Mouse (Mus musculus): ENCODE data around the gene Vps39. TPM values are rescaled to one million over a fixed set of nuclear protein-coding genes. Genes with fewer than 3 reads are reported as not detected.

Vps39 gene
- polyA plus RNA-seq, 1 experiment from 2014 or later, result 17.8 TPM

DNA sequence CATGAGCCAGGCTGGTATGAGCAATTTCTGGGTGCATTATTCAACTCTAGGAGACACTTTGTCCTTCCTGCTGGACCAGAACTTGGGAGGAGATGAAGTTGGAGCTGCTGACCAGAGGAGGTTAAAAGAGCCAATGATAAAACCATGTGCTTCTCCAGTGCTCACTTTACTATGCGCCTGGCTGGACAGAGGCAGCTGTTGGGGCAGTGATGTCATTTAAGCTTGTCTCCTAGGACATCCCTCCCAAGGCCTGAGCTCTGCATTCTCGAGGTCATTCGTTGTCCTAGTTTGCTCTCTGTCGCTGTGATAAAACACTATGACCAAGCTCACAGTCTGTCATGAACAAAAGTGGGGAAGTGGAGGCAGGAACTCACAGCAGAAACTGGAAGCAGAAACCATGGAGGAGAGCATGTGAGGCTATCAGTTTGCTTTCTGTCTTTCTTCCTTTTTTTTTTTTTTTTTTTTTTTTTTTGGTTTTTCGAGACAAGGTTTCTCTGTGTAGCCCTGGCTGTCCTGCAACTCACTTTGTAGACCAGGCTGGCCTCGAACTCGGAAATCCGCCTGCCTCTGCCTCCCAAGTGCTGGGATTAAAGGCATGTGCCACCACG, 61.4 kb downstream of the Vps39 start:
- no peak for ATAC-seq (ENCODE audit: insufficient read depth, low FRiP score, low read depth)
- Histone ChIP-seq H3K4me3 (replicated peaks) (no peak overlapping the region), H3K36me3 (no peaks in the 10 kb centered on the region), H3K27me3 (replicated peaks) (no peaks in the 10 kb centered on the region), H3K4me1 (no peaks in the 10 kb centered on the region), H3K9me3 (no peaks in the 10 kb centered on the region), H3K27ac (no peak overlapping the region), H3K4me2 (no peak overlapping the region), H3K9ac (no peak overlapping the region)
- 85% methylated on average over 8 of the region's 9 CpGs for WGBS

DNA sequence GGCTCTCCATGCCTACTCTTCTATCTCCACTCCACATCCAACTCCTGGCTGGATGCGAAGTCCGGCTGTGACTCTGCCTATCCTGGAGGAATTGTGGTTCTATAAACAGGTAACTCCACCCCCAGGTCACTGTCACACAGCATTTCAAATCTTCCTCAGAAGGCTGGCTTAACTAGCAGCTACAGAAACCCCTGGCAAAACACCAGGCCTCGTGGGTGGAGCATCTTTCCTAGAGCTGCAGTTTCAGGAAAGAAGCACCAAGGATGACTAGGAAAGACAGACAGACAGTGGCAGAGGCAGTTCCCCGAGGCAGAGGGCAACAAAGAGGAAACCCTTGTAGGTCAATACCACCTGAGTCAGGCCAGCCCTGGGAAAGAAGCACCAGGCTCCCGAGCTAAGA, 63.9 kb downstream of the Vps39 start, which contains the start of gene Pla2g4d:
Gene Pla2g4d, minus strand, starts transcription at position 203 of the 400 bp plus-strand sequence.
- H3K4me2 ChIP-seq, result no peak within 1 kb of the TSS
- no peak within 1 kb of the TSS for H3K4me3 ChIP-seq (replicated peaks)
- no peak within 1 kb of the TSS for H3K27ac ChIP-seq
- H3K36me3 ChIP-seq, result no peaks in the 10 kb centered on the region
- ATAC-seq (ENCODE audit: insufficient read depth, low FRiP score, low read depth), result no peak
- no peaks in the 10 kb centered on the region for H3K4me1 ChIP-seq
- H3K27me3 ChIP-seq (replicated peaks), result no peaks in the 10 kb centered on the region
- 67% methylated on average over 5 of the region's 5 CpGs for WGBS
- H3K9me3 ChIP-seq, result no peaks in the 10 kb centered on the region
- H3K9ac ChIP-seq, result no peak within 1 kb of the TSS

DNA sequence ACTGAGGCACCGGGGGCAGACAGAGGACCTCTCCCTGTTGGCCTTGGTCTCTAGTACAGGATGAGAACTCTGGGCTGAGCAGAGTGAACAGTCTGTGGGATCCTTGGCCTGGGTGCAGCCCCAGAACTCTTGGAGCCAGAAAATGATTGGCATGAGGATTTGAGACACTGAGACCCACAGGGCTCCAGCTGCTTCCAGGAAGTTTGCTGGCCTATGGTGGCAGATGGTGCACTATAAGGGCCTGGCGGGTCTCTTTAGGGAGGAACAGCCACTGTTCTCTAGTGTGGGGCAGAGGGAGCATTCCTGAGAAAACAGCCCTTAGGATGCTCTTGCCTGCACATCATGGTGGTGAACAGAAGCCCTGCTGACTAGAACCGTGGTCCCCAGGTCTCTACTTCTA, 64.5 kb downstream of the Vps39 start:
- no peak for ATAC-seq (ENCODE audit: insufficient read depth, low FRiP score, low read depth)
- Histone ChIP-seq H3K9ac (no peak overlapping the region), H3K36me3 (no peaks in the 10 kb centered on the region), H3K27ac (no peak overlapping the region), H3K4me1 (no peaks in the 10 kb centered on the region), H3K27me3 (replicated peaks) (no peaks in the 10 kb centered on the region), H3K4me2 (no peak overlapping the region), H3K4me3 (replicated peaks) (no peak overlapping the region), H3K9me3 (no peaks in the 10 kb centered on the region)
- 85% methylated on average over 3 of the region's 3 CpGs for WGBS

DNA sequence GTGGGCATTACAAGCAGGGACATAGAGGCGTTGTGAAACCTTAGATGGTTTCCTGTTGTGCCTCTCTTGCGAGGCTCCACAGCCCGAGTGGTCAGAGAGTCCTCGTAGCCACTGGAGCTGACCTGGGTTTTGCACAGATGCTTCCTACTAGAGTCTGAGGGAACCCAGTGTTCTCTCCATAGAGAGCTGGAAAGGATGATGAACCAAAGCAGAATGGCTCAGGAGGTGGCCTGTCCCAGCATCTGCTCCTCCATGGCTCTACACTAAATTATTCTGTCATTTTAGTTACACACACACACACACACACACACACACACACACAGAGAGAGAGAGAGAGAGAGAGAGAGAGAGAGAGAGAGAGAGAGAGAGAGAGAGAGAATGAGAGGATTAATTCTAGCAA, 67.3 kb downstream of the Vps39 start:
- Histone ChIP-seq H3K4me1 (no peaks in the 10 kb centered on the region), H3K36me3 (no peaks in the 10 kb centered on the region), H3K27me3 (replicated peaks) (no peaks in the 10 kb centered on the region), H3K27ac (no peak overlapping the region), H3K4me3 (replicated peaks) (no peak overlapping the region), H3K9ac (no peak overlapping the region), H3K9me3 (no peaks in the 10 kb centered on the region), H3K4me2 (no peak overlapping the region)
- ATAC-seq (ENCODE audit: insufficient read depth, low FRiP score, low read depth), result no peak
- 84% methylated on average over 4 of the region's 4 CpGs for WGBS

DNA sequence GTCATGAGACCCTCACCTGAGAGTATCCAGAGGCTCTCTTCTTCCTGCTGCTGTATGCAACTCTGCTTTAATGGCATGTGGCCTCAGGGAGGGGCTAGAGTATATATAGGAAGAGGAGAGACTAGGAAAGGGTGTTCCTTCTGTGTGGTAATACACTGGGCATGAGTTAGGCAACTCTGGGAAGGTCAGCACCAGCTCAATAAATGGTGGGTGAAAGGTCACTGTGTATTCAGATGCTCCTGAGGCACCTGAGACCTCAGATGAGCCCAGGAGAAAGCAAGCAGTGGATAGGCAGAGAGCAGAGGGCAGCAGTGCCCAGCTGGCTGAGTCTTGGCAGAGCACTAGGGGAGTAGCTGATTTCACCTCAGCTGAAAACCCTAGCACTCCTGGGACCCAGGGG, 68.2 kb downstream of the Vps39 start:
- no peaks in the 10 kb centered on the region for H3K9me3 ChIP-seq
- no peak overlapping the region for H3K4me3 ChIP-seq (replicated peaks)
- H3K36me3 ChIP-seq, result no peaks in the 10 kb centered on the region
- no peak overlapping the region for H3K27ac ChIP-seq
- ATAC-seq (ENCODE audit: insufficient read depth, low FRiP score, low read depth), result no peak
- no peak overlapping the region for H3K4me2 ChIP-seq
- H3K4me1 ChIP-seq, result no peaks in the 10 kb centered on the region
- no peaks in the 10 kb centered on the region for H3K27me3 ChIP-seq (replicated peaks)
- no peak overlapping the region for H3K9ac ChIP-seq

DNA sequence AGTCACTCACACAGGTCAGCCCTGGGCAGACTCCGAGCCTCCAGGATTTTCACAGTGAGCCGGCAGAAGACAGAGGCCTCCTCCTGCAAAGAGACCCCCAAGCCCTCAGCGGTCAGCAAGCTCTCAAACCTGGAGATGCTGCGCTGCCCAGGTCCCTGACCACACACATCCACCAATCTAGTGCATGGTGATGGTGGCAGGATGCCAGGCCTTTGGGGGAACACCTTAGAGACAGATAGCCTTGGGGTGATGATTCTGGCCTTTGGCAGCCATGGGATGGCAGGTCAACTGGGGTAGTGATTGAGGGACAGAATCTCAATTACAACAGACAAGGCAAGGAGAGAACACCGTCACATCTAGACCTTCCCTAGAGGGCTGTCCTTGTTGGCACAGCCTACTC, 68.8 kb downstream of the Vps39 start:
- Histone ChIP-seq H3K27ac (no peak overlapping the region), H3K4me1 (no peaks in the 10 kb centered on the region), H3K9ac (no peak overlapping the region), H3K27me3 (replicated peaks) (no peaks in the 10 kb centered on the region), H3K36me3 (no peaks in the 10 kb centered on the region), H3K4me3 (replicated peaks) (no peak overlapping the region), H3K9me3 (no peaks in the 10 kb centered on the region), H3K4me2 (no peak overlapping the region)
- peak; percentile 21; the same call in 1 of the 2 replicates for ATAC-seq (ENCODE audit: insufficient read depth, low FRiP score, low read depth)
- 80% methylated on average over 5 of the region's 5 CpGs for WGBS

DNA sequence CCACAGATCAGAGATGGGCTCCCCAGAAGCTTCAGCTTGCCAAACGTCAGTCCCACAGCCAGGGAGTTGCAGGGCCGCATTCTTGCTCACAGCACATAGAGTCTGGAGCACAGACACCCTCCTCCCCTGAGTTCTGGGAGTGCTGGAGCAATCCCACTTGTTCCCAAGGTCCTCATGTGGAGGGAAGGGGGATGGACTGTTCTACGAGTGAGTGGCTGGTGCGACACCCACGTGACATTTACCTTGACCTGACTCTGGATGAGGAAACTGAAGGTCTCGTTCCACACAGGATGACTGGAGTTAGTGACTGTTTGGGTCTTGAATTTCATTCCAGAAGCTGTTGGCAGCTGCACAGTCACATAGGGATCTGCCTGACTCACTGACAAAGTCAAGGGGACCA, 69.4 kb downstream of the Vps39 start:
- WGBS, result 37% methylated on average over 6 of the region's 6 CpGs
- no peak; the same call in 1 of the 2 replicates for ATAC-seq (ENCODE audit: insufficient read depth, low FRiP score, low read depth)
- no peak overlapping the region for H3K4me2 ChIP-seq

DNA sequence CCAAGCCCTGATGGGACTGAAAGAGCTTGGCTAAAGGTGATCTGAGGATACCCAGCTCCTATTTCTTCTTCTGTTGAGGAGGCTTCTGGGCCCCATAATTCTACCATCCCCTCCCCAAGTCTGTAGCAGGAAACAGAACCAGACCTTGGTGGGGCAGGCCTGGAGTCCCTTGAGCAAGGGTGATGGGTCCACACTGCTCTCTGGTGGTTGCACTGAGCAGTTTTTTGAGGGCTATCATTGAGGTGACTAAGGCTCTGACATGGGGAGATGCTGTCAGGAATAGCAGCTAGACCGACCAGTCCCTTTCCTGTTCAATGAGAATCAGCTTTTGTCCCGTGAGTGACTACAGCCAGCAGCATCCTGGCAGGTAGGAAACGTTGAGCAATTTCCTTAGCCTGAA, 71.7 kb downstream of the Vps39 start:
- no peak overlapping the region for H3K4me3 ChIP-seq (replicated peaks)
- H3K36me3 ChIP-seq, result no peaks in the 10 kb centered on the region
- no peaks in the 10 kb centered on the region for H3K9me3 ChIP-seq
- no peak overlapping the region for H3K9ac ChIP-seq
- H3K27ac ChIP-seq, result no peak overlapping the region
- H3K27me3 ChIP-seq (replicated peaks), result no peaks in the 10 kb centered on the region
- no peak overlapping the region for H3K4me2 ChIP-seq
- ATAC-seq (ENCODE audit: insufficient read depth, low FRiP score, low read depth), result no peak
- no peaks in the 10 kb centered on the region for H3K4me1 ChIP-seq
- 54% methylated on average over 3 of the region's 3 CpGs for WGBS

More for the DNA sequence above, 69.4 kb downstream of the Vps39 start:
- Histone ChIP-seq H3K36me3 (no peaks in the 10 kb centered on the region), H3K4me3 (replicated peaks) (no peak overlapping the region), H3K4me1 (no peaks in the 10 kb centered on the region), H3K9ac (no peak overlapping the region), H3K27me3 (replicated peaks) (no peaks in the 10 kb centered on the region), H3K9me3 (no peaks in the 10 kb centered on the region), H3K27ac (no peak overlapping the region)

DNA sequence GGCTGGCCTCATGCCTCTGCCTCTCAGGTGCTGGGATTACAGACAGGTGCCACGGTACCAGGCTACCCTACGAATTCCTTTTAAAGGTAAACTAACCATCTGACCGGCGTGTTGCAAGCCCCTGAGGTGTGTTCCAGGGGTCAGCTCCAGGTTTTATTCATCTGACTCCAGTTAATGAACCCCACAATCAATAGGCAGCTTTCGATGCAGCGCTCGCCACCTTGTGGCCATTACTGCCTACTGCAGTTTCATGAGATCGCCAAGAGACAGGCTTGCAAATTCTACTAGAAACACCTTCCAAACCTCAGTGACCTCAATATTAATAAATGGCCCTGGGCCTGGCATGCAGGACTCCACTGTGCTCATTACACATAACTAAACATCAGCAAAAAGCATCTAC, 73.0 kb downstream of the Vps39 start:
- H3K27ac ChIP-seq, result no peak overlapping the region
- 13% methylated on average over 8 of the region's 8 CpGs for WGBS
- no peak overlapping the region for H3K9ac ChIP-seq
- H3K4me1 ChIP-seq, result no peaks in the 10 kb centered on the region
- no peak overlapping the region for H3K4me3 ChIP-seq (replicated peaks)
- no peak for ATAC-seq (ENCODE audit: insufficient read depth, low FRiP score, low read depth)
- no peaks in the 10 kb centered on the region for H3K36me3 ChIP-seq
- H3K27me3 ChIP-seq (replicated peaks), result no peaks in the 10 kb centered on the region
- H3K9me3 ChIP-seq, result no peaks in the 10 kb centered on the region
- H3K4me2 ChIP-seq, result no peak overlapping the region

DNA sequence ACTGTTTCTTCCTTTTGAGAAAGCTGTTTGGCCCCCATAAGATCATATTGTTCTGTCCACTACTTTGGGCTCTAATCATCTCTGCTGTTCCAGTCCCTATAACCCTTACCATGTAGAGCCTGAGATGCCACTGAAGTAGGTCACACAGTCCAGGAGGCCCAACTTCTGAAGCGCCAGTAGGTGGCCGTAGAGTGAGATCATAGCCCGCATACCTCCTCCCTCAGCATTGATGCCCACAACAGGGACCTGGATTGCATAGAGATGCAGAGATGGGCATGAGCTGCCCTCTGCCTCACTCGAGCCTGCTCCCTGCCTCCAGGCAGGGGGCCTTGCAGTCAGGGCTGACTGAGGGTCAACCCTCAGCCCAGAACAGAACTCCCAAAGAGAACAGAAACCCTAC, 76.0 kb downstream of the Vps39 start:
- Histone ChIP-seq H3K4me2 (no peak overlapping the region), H3K27me3 (replicated peaks) (no peaks in the 10 kb centered on the region), H3K4me3 (replicated peaks) (no peak overlapping the region), H3K36me3 (no peaks in the 10 kb centered on the region), H3K4me1 (no peaks in the 10 kb centered on the region), H3K27ac (no peak overlapping the region), H3K9ac (no peak overlapping the region), H3K9me3 (no peaks in the 10 kb centered on the region)
- no peak for ATAC-seq (ENCODE audit: insufficient read depth, low FRiP score, low read depth)
- 79% methylated on average over 4 of the region's 4 CpGs for WGBS

DNA sequence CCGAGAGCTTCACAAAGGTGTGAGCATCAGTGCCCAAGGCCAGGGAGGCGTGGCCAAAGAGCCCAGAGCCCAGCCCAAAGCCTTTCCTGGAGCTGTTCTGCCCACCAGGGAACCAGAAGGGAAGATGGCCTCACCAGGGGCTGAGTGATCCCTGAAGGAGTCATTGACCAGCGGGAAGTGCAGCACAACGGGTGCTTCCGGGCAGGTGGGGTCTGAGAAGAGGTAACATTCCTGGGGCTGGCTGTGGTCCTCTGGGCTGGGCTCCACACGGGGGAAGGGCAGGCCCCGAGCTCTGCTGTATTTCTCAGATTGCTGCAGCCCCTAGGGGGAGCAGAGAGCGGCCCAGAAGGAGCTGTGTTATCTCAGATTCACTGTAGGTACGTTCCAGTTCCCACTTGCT, 84.3 kb downstream of the Vps39 start:
- WGBS, result 3% methylated on average over 9 of the region's 9 CpGs
- 0 out of 2 replicates have a peak overlapping the region, but pooled peaks have one; percentile 2 for H3K4me3 ChIP-seq (replicated peaks)
- H3K36me3 ChIP-seq, result no peaks in the 10 kb centered on the region
- H3K27me3 ChIP-seq (replicated peaks), result 0 out of 2 replicates have a peak, but pooled peaks cover 6% of the 10 kb centered on the region
- no peak overlapping the region for H3K27ac ChIP-seq
- no peaks in the 10 kb centered on the region for H3K9me3 ChIP-seq
- no peak for ATAC-seq (ENCODE audit: insufficient read depth, low FRiP score, low read depth)
- H3K4me1 ChIP-seq, result 0 out of 2 replicates have a peak, but pooled peaks cover 8% of the 10 kb centered on the region
- peak overlapping the region; percentile 36 for H3K4me2 ChIP-seq
- H3K9ac ChIP-seq, result no peak overlapping the region
